Mouse (Mus musculus): ENCODE results near the gene Traf7. TPM values are rescaled to one million over a fixed set of nuclear protein-coding genes. Genes with fewer than 3 reads are reported as not detected.

The Traf7 gene
- polyA plus RNA-seq, 1 experiment, result 112 TPM

DNA sequence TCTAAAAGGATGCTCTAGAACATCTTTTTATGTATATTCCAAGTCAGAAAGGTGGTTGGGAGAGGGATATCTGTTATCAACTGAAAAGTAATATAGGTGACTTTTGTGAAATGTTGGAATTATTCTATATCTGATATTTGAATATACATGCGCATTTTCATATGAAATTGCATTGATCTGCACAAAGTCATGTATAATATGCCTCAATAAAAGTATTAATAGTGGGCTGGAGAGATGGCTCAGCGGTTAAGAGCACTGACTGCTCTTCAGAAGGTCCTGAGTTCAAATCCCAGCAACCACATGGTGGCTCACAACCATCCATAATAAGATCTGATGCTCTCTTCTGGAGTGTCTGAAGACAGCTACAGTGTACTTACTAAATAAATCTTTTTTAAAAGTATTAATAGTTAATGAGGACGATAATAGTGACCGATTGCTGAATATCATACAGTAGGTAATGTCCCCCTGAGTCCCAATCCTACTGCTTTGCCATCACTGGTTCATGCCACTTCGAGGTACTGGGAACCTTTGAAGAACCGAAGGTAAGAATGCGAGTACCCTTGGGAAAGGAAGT is 58.3 kb downstream of the Traf7 start:
- Histone ChIP-seq H3ac (ENCODE audit: control insufficient read depth, insufficient read length) (peak overlapping the region; percentile 72), H3K4me2 (ENCODE audit: low read depth) (peak overlapping the region; percentile 71), H3K27me3 (ENCODE audit: control insufficient read depth, insufficient read depth, insufficient read length) (no peaks in the 10 kb centered on the region), H3K4me3 (peak overlapping the region; percentile 72), H3K79me2 (ENCODE audit: control insufficient read depth, insufficient read depth) (peaks cover 22% of the 10 kb centered on the region), H3K36me3 (ENCODE audit: control insufficient read depth, insufficient read depth) (no peaks in the 10 kb centered on the region)
- TF ChIP-seq POLR2AphosphoS2 (IDR thresholded peaks at IDR 0.05; ENCODE audit: insufficient read length, low read depth) (no peak), MYOD1 (IDR thresholded peaks at IDR 0.05; ENCODE audit: control insufficient read depth in 1 of 3, insufficient read length in 2 of 3, low read depth in 2 of 3) (no peak), CEBPB (IDR thresholded peaks at IDR 0.05; ENCODE audit: insufficient read depth, poor library complexity, severe bottlenecking) (no peak), POLR2A (IDR thresholded peaks at IDR 0.05; ENCODE audit: insufficient read length, low read depth) (no peak), MAX (IDR thresholded peaks at IDR 0.05; ENCODE audit: low read depth) (no peak), USF1 (IDR thresholded peaks at IDR 0.05; ENCODE audit: low read depth) (no peak)

DNA sequence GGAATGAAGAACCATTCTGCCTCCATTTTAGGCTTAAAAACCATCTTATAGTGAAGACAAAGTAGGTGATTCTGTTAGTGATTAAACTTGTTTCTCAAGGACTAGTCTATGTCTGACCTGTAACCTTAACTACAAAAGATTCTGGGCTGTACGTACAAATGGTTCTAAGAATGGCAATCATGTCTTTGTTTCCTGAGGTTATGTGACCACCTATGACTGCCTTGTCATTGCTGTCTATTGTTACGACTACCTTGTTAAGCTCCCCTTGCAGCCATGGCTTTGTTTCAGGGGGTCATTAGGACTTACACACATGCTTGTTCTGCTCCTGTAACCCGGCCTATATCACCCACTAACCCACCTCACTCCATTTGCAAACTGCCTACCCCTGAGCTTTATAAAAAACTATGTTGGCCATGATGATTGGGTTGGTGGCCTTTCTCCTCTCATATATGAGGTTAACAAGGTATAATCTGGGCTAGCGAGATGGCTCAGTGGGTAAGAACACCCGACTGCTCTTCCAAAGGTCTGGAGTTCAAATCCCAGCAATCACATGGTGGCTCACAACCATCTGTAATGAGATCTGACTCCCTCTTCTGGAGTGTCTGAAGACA is 59.0 kb downstream of the Traf7 start:
- Histone ChIP-seq H3K79me2 (ENCODE audit: control insufficient read depth, insufficient read depth) (peaks cover 22% of the 10 kb centered on the region), H3K4me3 (no peak overlapping the region), H3K36me3 (ENCODE audit: control insufficient read depth, insufficient read depth) (no peaks in the 10 kb centered on the region), H3K4me2 (ENCODE audit: low read depth) (no peak overlapping the region), H3K27me3 (ENCODE audit: control insufficient read depth, insufficient read depth, insufficient read length) (no peaks in the 10 kb centered on the region), H3ac (ENCODE audit: control insufficient read depth, insufficient read length) (no peak overlapping the region)
- TF ChIP-seq MYOD1 (IDR thresholded peaks at IDR 0.05; ENCODE audit: control insufficient read depth in 1 of 3, insufficient read length in 2 of 3, low read depth in 2 of 3) (no peak), POLR2AphosphoS2 (IDR thresholded peaks at IDR 0.05; ENCODE audit: insufficient read length, low read depth) (no peak), E2F4 (IDR thresholded peaks at IDR 0.05; ENCODE audit: insufficient read depth) (no peak), MAX (IDR thresholded peaks at IDR 0.05; ENCODE audit: low read depth) (no peak), TCF3 (IDR thresholded peaks at IDR 0.05; ENCODE audit: insufficient read length, low read depth) (no peak), POLR2A (IDR thresholded peaks at IDR 0.05; ENCODE audit: insufficient read length, low read depth) (no peak), CEBPB (IDR thresholded peaks at IDR 0.05; ENCODE audit: insufficient read depth, poor library complexity, severe bottlenecking) (no peak), REST (IDR thresholded peaks at IDR 0.05; ENCODE audit: insufficient read depth, insufficient read length) (no peak), USF1 (IDR thresholded peaks at IDR 0.05; ENCODE audit: low read depth) (no peak), SRF (IDR thresholded peaks at IDR 0.05; ENCODE audit: control insufficient read depth, insufficient read length, low read depth) (no peak), TCF12 (IDR thresholded peaks at IDR 0.05; ENCODE audit: insufficient read depth, poor library complexity, severe bottlenecking) (no peak), MYOG (IDR thresholded peaks at IDR 0.05; ENCODE audit: control insufficient read depth in 1 of 3, insufficient read depth in 1 of 3, insufficient read length in 2 of 3, low read depth in 2 of 3) (no peak)

DNA sequence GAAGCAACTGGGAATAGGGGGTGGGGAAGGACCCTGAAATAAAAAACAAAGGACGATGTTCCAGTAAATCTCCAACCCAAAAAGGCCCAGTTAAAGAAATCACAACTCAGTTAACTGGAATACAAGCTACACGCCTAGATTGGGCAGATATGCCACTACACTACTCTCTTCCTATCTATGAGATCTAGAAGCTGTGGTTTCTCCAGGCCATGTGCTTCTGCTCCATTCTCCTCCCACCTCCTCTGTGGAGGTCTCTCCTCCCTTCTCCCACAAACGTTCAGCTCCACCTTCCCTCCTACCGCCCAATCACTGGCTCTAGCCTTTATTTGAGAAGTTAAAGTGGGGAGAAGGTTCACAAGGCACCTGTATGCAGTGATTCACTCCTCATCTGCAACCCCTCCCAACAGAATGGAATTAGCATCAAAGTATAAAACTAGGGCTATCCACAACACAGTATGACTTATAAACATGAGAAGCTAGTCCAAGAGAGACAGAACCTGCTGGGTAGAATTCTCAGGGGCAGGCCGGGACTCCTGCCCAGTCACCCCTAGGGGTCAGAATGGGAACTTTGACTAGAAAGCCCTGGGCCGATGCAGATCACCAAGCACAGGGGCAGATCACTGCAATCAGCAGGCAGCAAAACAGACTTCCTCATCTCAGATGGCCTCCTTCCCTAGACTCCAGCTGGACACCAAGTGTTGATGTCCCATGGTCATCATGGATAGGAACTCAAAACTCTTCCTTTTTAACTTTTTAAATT is 64.2 kb downstream of the Traf7 start:
- Histone ChIP-seq H3K79me2 (ENCODE audit: control insufficient read depth, insufficient read depth) (no peaks in the 10 kb centered on the region), H3K27me3 (ENCODE audit: control insufficient read depth, insufficient read depth, insufficient read length) (no peaks in the 10 kb centered on the region), H3K4me3 (no peak overlapping the region), H3ac (ENCODE audit: control insufficient read depth, insufficient read length) (no peak overlapping the region), H3K36me3 (ENCODE audit: control insufficient read depth, insufficient read depth) (no peaks in the 10 kb centered on the region), H3K4me2 (ENCODE audit: low read depth) (no peak overlapping the region)
- TF ChIP-seq SRF (IDR thresholded peaks at IDR 0.05; ENCODE audit: control insufficient read depth, insufficient read length, low read depth) (no peak), REST (IDR thresholded peaks at IDR 0.05; ENCODE audit: insufficient read depth, insufficient read length) (no peak), MYOG (IDR thresholded peaks at IDR 0.05; ENCODE audit: control insufficient read depth in 1 of 3, insufficient read depth in 1 of 3, insufficient read length in 2 of 3, low read depth in 2 of 3) (no peak), MYOD1 (IDR thresholded peaks at IDR 0.05; ENCODE audit: control insufficient read depth in 1 of 3, insufficient read length in 2 of 3, low read depth in 2 of 3) (no peak), USF1 (IDR thresholded peaks at IDR 0.05; ENCODE audit: low read depth) (no peak), CEBPB (IDR thresholded peaks at IDR 0.05; ENCODE audit: insufficient read depth, poor library complexity, severe bottlenecking) (no peak), TCF12 (IDR thresholded peaks at IDR 0.05; ENCODE audit: insufficient read depth, poor library complexity, severe bottlenecking) (no peak), POLR2AphosphoS2 (IDR thresholded peaks at IDR 0.05; ENCODE audit: insufficient read length, low read depth) (no peak), E2F4 (IDR thresholded peaks at IDR 0.05; ENCODE audit: insufficient read depth) (no peak)

DNA sequence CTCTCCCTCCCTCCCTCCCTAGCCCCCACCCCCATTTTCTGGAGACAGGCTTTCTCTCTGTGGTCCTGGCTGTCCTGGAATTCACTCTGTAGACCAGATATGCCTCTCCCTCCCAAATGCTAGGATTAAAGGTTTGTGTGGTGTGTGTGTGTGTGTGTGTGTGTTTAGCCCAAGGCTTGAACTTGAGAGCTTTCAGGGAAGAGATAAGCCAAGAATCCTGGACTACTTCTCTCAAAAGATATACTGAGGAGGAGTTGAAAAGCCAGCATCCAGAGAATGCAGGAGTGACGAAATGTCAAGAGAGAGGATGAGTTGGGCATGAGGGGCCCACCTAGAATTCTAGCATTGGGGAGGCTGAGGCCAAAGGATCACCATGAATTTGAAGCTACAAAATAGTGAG is 64.8 kb downstream of the Traf7 start:
- H3K36me3 ChIP-seq (ENCODE audit: control insufficient read depth, insufficient read depth), result no peaks in the 10 kb centered on the region
- no peak for TF ChIP-seq REST (IDR thresholded peaks at IDR 0.05; ENCODE audit: insufficient read depth, insufficient read length)
- no peak for TF ChIP-seq POLR2AphosphoS2 (IDR thresholded peaks at IDR 0.05; ENCODE audit: insufficient read length, low read depth)
- TF ChIP-seq TCF12 (IDR thresholded peaks at IDR 0.05; ENCODE audit: insufficient read depth, poor library complexity, severe bottlenecking), result no peak
- no peak for TF ChIP-seq POLR2A (IDR thresholded peaks at IDR 0.05; ENCODE audit: insufficient read length, low read depth)
- TF ChIP-seq MYOG (IDR thresholded peaks at IDR 0.05; ENCODE audit: control insufficient read depth in 1 of 3, insufficient read depth in 1 of 3, insufficient read length in 2 of 3, low read depth in 2 of 3), result no peak
- TF ChIP-seq USF1 (IDR thresholded peaks at IDR 0.05; ENCODE audit: low read depth), result no peak
- TF ChIP-seq MYOD1 (IDR thresholded peaks at IDR 0.05; ENCODE audit: control insufficient read depth in 1 of 3, insufficient read length in 2 of 3, low read depth in 2 of 3), result no peak
- no peaks in the 10 kb centered on the region for H3K27me3 ChIP-seq (ENCODE audit: control insufficient read depth, insufficient read depth, insufficient read length)
- H3K79me2 ChIP-seq (ENCODE audit: control insufficient read depth, insufficient read depth), result no peaks in the 10 kb centered on the region
- H3K4me3 ChIP-seq, result no peak overlapping the region
- no peak overlapping the region for H3ac ChIP-seq (ENCODE audit: control insufficient read depth, insufficient read length)
- H3K4me2 ChIP-seq (ENCODE audit: low read depth), result no peak overlapping the region

Measured in myocyte (in vitro differentiated cells).